8 mouse cellular contexts compared by ENCODE assay signal in genomic region chr11:114066098-114066950, GRCm38 (mm10). TPM values are rescaled to one million over a fixed set of nuclear protein-coding genes. Genes with fewer than 3 reads are reported as not detected.
DNase-seq lines count a peak whose midpoint lies in the region; ATAC-seq and TF ChIP-seq lines count a peak whose summit lies in the region.

No protein-coding gene starts in this region.

- TF ChIP-seq CTCF in cerebellum, adult 2 months (IDR thresholded peaks at IDR 0.05; ENCODE audit: borderline replicate concordance, insufficient read depth, low read depth, low read length), result no peak

- peak overlapping the region; percentile 100 for H3K4me2 ChIP-seq in heart, embryonic 14.5 days (ENCODE audit: low read length)
- H3K4me2 ChIP-seq in limb, embryonic 13.5 days (replicated peaks), result peak overlapping the region; percentile 97
- H3K4me2 ChIP-seq in neural tube, embryonic 12.5 days (replicated peaks), result peak overlapping the region; percentile 97

- TF ChIP-seq POLR2A in cerebellum, adult 2 months (IDR thresholded peaks at IDR 0.05; ENCODE audit: borderline replicate concordance, insufficient read depth, low read length), result no peak

- H3K4me1 ChIP-seq in cerebellum, adult 2 months (ENCODE audit: control insufficient read depth, insufficient read depth, low read length), result peaks cover 6% of the 10 kb centered on the region; the same call in 1 of the 2 replicates
- peaks cover 19 to 29% of the 10 kb centered on the region in 2 experiments for H3K4me1 ChIP-seq in heart, embryonic 14.5 days (ENCODE audit: control insufficient read depth in 2 of 2, insufficient read depth in 2 of 2, low read length in 2 of 2)
- peaks cover 65% of the 10 kb centered on the region for H3K4me1 ChIP-seq in limb, embryonic 13.5 days
- peaks cover 64% of the 10 kb centered on the region for H3K4me1 ChIP-seq in neural tube, embryonic 12.5 days

- no peak overlapping the region for H3K27ac ChIP-seq in cerebellum, adult 2 months (ENCODE audit: insufficient read depth, low read length)
- H3K27ac ChIP-seq in heart, embryonic 14.5 days (replicated peaks in 1 of 2; ENCODE audit: control insufficient read depth in 1 of 2, insufficient read depth in 1 of 2, low read depth in 2 of 2, low read length in 2 of 2), result peak overlapping the region; percentile 65 to 83
- peak overlapping the region; percentile 90 for H3K27ac ChIP-seq in limb, embryonic 13.5 days
- H3K27ac ChIP-seq in neural tube, embryonic 12.5 days, result peak overlapping the region; percentile 83

- H3K36me3 ChIP-seq in heart, embryonic 14.5 days (ENCODE audit: control insufficient read depth, insufficient read depth, low read length), result no peaks in the 10 kb centered on the region
- no peaks in the 10 kb centered on the region for H3K36me3 ChIP-seq in limb, embryonic 13.5 days
- H3K36me3 ChIP-seq in neural tube, embryonic 12.5 days, result no peaks in the 10 kb centered on the region

- ATAC-seq in heart, embryonic 14.5 days (ENCODE audit: insufficient number of reproducible peaks, insufficient read depth, low FRiP score, low read depth), result peak; percentile 11; the same call in 1 of the 2 replicates
- ATAC-seq in limb, embryonic 13.5 days (ENCODE audit: low FRiP score, low read depth), result 0 out of 2 replicates have a peak, but pooled peaks have one; percentile 9
- ATAC-seq in neural tube, embryonic 12.5 days (ENCODE audit: low FRiP score, low read depth), result peak; percentile 31

- DNase-seq in cerebellum, adult 2 months, result peak in 1 of 2 experiments; percentile 45
- no peak for DNase-seq in cerebellum, adult 11 months
- DNase-seq in right cerebral cortex, postnatal 10 days (ENCODE audit: low spot score in 2 of 2), result peak; percentile 37 to 39
- DNase-seq in right cerebral cortex, postnatal 36 days (ENCODE audit: low spot score in 2 of 2), result no peak
- no peak for DNase-seq in thymus, postnatal 14 days

- H3K9me3 ChIP-seq in heart, embryonic 14.5 days (ENCODE audit: control insufficient read depth, low read length), result no peaks in the 10 kb centered on the region
- H3K9me3 ChIP-seq in limb, embryonic 13.5 days, result no peaks in the 10 kb centered on the region
- no peaks in the 10 kb centered on the region for H3K9me3 ChIP-seq in neural tube, embryonic 12.5 days

- peaks cover 12% of the 10 kb centered on the region for H3K27me3 ChIP-seq in cerebellum, adult 2 months (ENCODE audit: control insufficient read depth, insufficient read depth, low read length)
- H3K27me3 ChIP-seq in heart, embryonic 14.5 days (ENCODE audit: control insufficient read depth, insufficient read depth, low read length), result peaks cover 7% of the 10 kb centered on the region; the same call in 1 of the 2 replicates
- H3K27me3 ChIP-seq in limb, embryonic 13.5 days, result peaks cover 66% of the 10 kb centered on the region
- 0 out of 2 replicates have a peak, but pooled peaks cover 10% of the 10 kb centered on the region for H3K27me3 ChIP-seq in neural tube, embryonic 12.5 days (replicated peaks)

- peak overlapping the region; percentile 82 for H3K9ac ChIP-seq in heart, embryonic 14.5 days (ENCODE audit: low read length)
- peak overlapping the region; percentile 87 for H3K9ac ChIP-seq in limb, embryonic 13.5 days
- peak overlapping the region; percentile 86 for H3K9ac ChIP-seq in neural tube, embryonic 12.5 days

- under 1% methylated on average over 90 of the region's 90 CpGs for WGBS in cerebellum, adult 2 months
- under 1% methylated on average over 88 of the region's 90 CpGs for WGBS in heart, embryonic 14.5 days
- under 1% methylated on average over 89 of the region's 90 CpGs for WGBS in limb, embryonic 13.5 days
- under 1% methylated on average over 90 of the region's 90 CpGs for WGBS in neural tube, embryonic 12.5 days

- peak overlapping the region; percentile 28 for H3K4me3 ChIP-seq in cerebellum, adult 2 months (replicated peaks; ENCODE audit: insufficient read depth, low read depth, low read length)
- peak overlapping the region; percentile 67 to 68 for H3K4me3 ChIP-seq in heart, embryonic 14.5 days (ENCODE audit: control insufficient read depth in 1 of 2, insufficient read depth in 1 of 2, low read depth in 1 of 2, low read length in 2 of 2)
- H3K4me3 ChIP-seq in limb, embryonic 13.5 days, result peak overlapping the region; percentile 66
- H3K4me3 ChIP-seq in neural tube, embryonic 12.5 days, result peak overlapping the region; percentile 65

RNA-seq across cellular contexts. Expression of gene Sdk2, which starts 0.5 kb away (rescaled TPM):
- polyA plus RNA-seq in cerebellum, adult 2 months (2012; rRNA removed), result 3.1 and 3.2 TPM in 2 replicates
- polyA plus RNA-seq in heart, embryonic 14.5 days (2014; fragmentation: Nextera tagmentation; extraction: Ambion mirVana), result 2.4 and 2.5 TPM in 2 replicates
- polyA plus RNA-seq in limb, embryonic 13.5 days (2015; fragmentation: Nextera tagmentation; extraction: Ambion mirVana), result 4.3 and 5.8 TPM in 2 replicates
- 6.2 and 7.1 TPM in 2 replicates for polyA plus RNA-seq in neural tube, embryonic 12.5 days (2016; fragmentation: Nextera tagmentation; extraction: Ambion mirVana)

Comparison
In these comparisons a context has a peak if more than half of its experiments do, and no peak if none do; other contexts are left out.
1. DNase-seq: peak in right cerebral cortex, postnatal 10 days (2 of 2); none in cerebellum, adult 11 months (single experiment), right cerebral cortex, postnatal 36 days (0 of 2) and thymus, postnatal 14 days (single experiment).
2. Peak in every context shown above with its lines, with median percentiles within 50 percentile points of each other: H3K4me3 ChIP-seq, ATAC-seq, H3K4me2 ChIP-seq and H3K9ac ChIP-seq.